Mouse (Mus musculus): ENCODE results near the gene Kng1.

DNA sequence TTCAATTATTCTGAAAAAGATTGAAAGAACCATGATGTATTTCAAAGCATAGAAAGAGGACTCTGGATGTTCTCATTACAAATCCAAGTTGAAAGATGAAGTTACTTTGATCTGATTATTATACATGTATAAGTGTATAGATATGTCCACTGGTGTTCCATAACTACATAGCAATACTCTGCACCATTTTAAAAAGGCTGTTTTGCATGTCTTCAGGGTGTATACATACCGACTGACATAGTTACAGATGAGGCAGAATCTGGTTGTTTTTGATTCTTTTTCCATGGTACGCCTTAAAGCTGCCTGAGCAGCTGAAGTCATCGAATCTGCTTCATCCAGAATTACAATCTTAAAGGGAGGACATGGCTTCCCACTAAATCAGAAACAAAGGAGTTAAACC lies 57.8 kb downstream of the Kng1 start:
- TF ChIP-seq CTCF (IDR thresholded peaks at IDR 0.05; ENCODE audit: low read depth, low read length) = no peak
- no peak for TF ChIP-seq POLR2A (IDR thresholded peaks at IDR 0.05; ENCODE audit: extremely low read depth, insufficient read depth, low read length)

All from liver, adult 2 months (tissue).